Comparison of ENCODE assay signal across 25 mouse cellular contexts in the genomic region with DNA sequence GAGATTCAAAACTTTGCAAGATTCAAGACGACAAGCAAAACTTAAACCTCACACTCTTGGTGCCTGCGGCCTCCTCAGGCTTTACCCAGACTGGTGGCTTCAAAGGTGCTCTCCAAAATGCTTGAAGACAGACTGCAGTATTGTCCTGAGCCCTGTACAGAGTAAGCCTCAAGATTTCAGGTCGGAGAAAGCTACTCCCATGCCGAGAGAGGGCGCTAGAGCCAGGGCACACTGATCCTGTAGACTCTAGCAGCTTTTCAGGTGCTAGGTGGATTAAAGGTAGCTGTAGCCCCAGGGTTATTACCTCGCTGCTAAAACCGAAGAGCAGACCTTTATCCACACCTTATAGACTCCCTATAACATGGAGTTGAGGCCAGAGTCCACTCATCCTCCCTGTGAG. TPM values are rescaled to one million over a fixed set of nuclear protein-coding genes. Genes with fewer than 3 reads are reported as not detected.
A peak's percentile ranks its signal among the peaks of the same experiment; 100 is the strongest.
DNase-seq lines count a peak whose midpoint lies in the region; ATAC-seq and TF ChIP-seq lines count a peak whose summit lies in the region.
"Had no signal": no experiment of that assay in that cellular context is flagged by ENCODE, and none has a peak within 500 bp of the region (broad histone marks: within the 10 kb centered on the region; RNA-seq: fewer than 3 reads in every experiment).

No protein-coding gene starts in this region.

- no peak overlapping the region for H3K4me2 ChIP-seq in hindbrain, embryonic 11.5 days (replicated peaks; ENCODE audit: low read depth, low read length)
- H3K4me2 ChIP-seq in hindbrain, embryonic 13.5 days, result no peak overlapping the region
- H3K4me2 ChIP-seq in midbrain, embryonic 11.5 days, result no peak overlapping the region
- H3K4me2 ChIP-seq in midbrain, embryonic 14.5 days (ENCODE audit: low read length), result no peak overlapping the region
- H3K4me2 ChIP-seq: embryonic facial prominence, embryonic 12.5 days; heart, embryonic 15.5 days; intestine, embryonic 15.5 days; kidney, embryonic 15.5 days; limb, embryonic 13.5 days; neural tube, embryonic 12.5 days had no signal

- H3K4me1 ChIP-seq in hindbrain, embryonic 11.5 days (replicated peaks; ENCODE audit: control insufficient read depth, insufficient read depth, low read length), result no peaks in the 10 kb centered on the region
- H3K4me1 ChIP-seq in hindbrain, embryonic 13.5 days (replicated peaks), result no peaks in the 10 kb centered on the region
- H3K4me1 ChIP-seq in midbrain, embryonic 11.5 days (ENCODE audit: control insufficient read depth, insufficient read depth, low read length), result no peaks in the 10 kb centered on the region
- no peaks in the 10 kb centered on the region for H3K4me1 ChIP-seq in midbrain, embryonic 14.5 days (ENCODE audit: control insufficient read depth, insufficient read depth, low read length)
- no peaks in the 10 kb centered on the region for H3K4me1 ChIP-seq in MEL (ENCODE audit: control insufficient read depth in 1 of 2, insufficient read depth in 2 of 2, low read length in 2 of 2)
- H3K4me1 ChIP-seq: embryonic facial prominence, embryonic 12.5 days; heart, embryonic 15.5 days; intestine, embryonic 15.5 days; kidney, embryonic 15.5 days; limb, embryonic 13.5 days; neural tube, embryonic 12.5 days had no signal

- ATAC-seq in hindbrain, embryonic 11.5 days (ENCODE audit: low FRiP score), result 0 out of 2 replicates have a peak, but pooled peaks have one; percentile 25
- ATAC-seq in hindbrain, embryonic 13.5 days (ENCODE audit: low FRiP score), result no peak
- 0 out of 2 replicates have a peak, but pooled peaks have one; percentile 33 for ATAC-seq in midbrain, embryonic 11.5 days (ENCODE audit: low FRiP score)
- no peak for ATAC-seq in midbrain, embryonic 14.5 days (ENCODE audit: low FRiP score, low TSS enrichment)
- ATAC-seq in megakaryocyte-erythroid progenitor cell, adult 5-6 weeks (replicated peaks; ENCODE audit: low FRiP score, low TSS enrichment, poor library complexity, severe bottlenecking), result peak; percentile 67
- ATAC-seq: intestine, embryonic 15.5 days had no signal

- TF ChIP-seq CTCF in MEL (IDR thresholded peaks at IDR 0.05 in 2 of 3, conservative IDR thresholded peaks at IDR 0.05 in 1 of 3; ENCODE audit: control insufficient read depth in 1 of 3, insufficient read depth in 1 of 3, low read depth in 2 of 3, low read length in 3 of 3, poor library complexity in 1 of 3, severe bottlenecking in 1 of 3), result peak; percentile 13 to 35 (median 23); a peak in 2 of 6 replicates

- TF ChIP-seq RAD21 in MEL (IDR thresholded peaks at IDR 0.05; ENCODE audit: low read depth, low read length), result no peak

- peaks cover 47% of the 10 kb centered on the region for H3K27me3 ChIP-seq in hindbrain, embryonic 11.5 days (ENCODE audit: control insufficient read depth, insufficient read depth, low read length)
- H3K27me3 ChIP-seq in hindbrain, embryonic 13.5 days, result peaks cover 67% of the 10 kb centered on the region
- H3K27me3 ChIP-seq in midbrain, embryonic 11.5 days (ENCODE audit: control insufficient read depth, insufficient read depth, low read length), result peaks cover 44% of the 10 kb centered on the region
- peaks cover 48% of the 10 kb centered on the region for H3K27me3 ChIP-seq in midbrain, embryonic 14.5 days (ENCODE audit: control insufficient read depth, insufficient read depth, low read length)
- H3K27me3 ChIP-seq in MEL (ENCODE audit: control insufficient read depth in 1 of 2, insufficient read depth in 2 of 2, low read length in 2 of 2), result 0 out of 4 replicates have a peak, but pooled peaks cover 0 to 1% of the 10 kb centered on the region in 2 experiments

- no peak overlapping the region for H3K27ac ChIP-seq in hindbrain, embryonic 11.5 days (ENCODE audit: low read depth, low read length)
- no peak overlapping the region for H3K27ac ChIP-seq in hindbrain, embryonic 13.5 days
- no peak overlapping the region for H3K27ac ChIP-seq in midbrain, embryonic 11.5 days (ENCODE audit: low read depth, low read length)
- H3K27ac ChIP-seq in midbrain, embryonic 14.5 days (replicated peaks; ENCODE audit: low read depth, low read length), result no peak overlapping the region
- no peak overlapping the region for H3K27ac ChIP-seq in MEL (ENCODE audit: control insufficient read depth, low read depth, low read length)
- H3K27ac ChIP-seq: embryonic facial prominence, embryonic 12.5 days; gastrocnemius, adult 2 months; heart, embryonic 15.5 days; intestine, embryonic 15.5 days; kidney, embryonic 15.5 days; limb, embryonic 13.5 days; neural tube, embryonic 12.5 days had no signal

- no peaks in the 10 kb centered on the region for H3K79me2 ChIP-seq in MEL (ENCODE audit: control insufficient read depth, insufficient read depth, low read length, poor library complexity)

- TF ChIP-seq POLR2A in MEL (IDR thresholded peaks at IDR 0.05; ENCODE audit: control insufficient read depth in 1 of 2, insufficient read depth in 1 of 2, low read depth in 1 of 2, low read length in 2 of 2, poor library complexity in 1 of 2), result no peak

- H3K9me3 ChIP-seq in hindbrain, embryonic 11.5 days (ENCODE audit: control insufficient read depth, low read length), result no peaks in the 10 kb centered on the region
- H3K9me3 ChIP-seq in hindbrain, embryonic 13.5 days, result no peaks in the 10 kb centered on the region
- no peaks in the 10 kb centered on the region for H3K9me3 ChIP-seq in midbrain, embryonic 11.5 days (ENCODE audit: control insufficient read depth, low read length)
- H3K9me3 ChIP-seq in midbrain, embryonic 14.5 days (ENCODE audit: control insufficient read depth, low read length), result no peaks in the 10 kb centered on the region
- H3K9me3 ChIP-seq in MEL (replicated peaks; ENCODE audit: insufficient read depth, low read length), result no peaks in the 10 kb centered on the region
- H3K9me3 ChIP-seq: embryonic facial prominence, embryonic 12.5 days; G1E; heart, embryonic 15.5 days; intestine, embryonic 15.5 days; kidney, embryonic 15.5 days; limb, embryonic 13.5 days; neural tube, embryonic 12.5 days had no signal

- H3K4me3 ChIP-seq in hindbrain, embryonic 11.5 days (ENCODE audit: low read depth, low read length), result no peak overlapping the region
- H3K4me3 ChIP-seq in hindbrain, embryonic 13.5 days, result no peak overlapping the region
- H3K4me3 ChIP-seq in midbrain, embryonic 11.5 days (ENCODE audit: low read depth, low read length), result no peak overlapping the region
- H3K4me3 ChIP-seq in midbrain, embryonic 14.5 days (replicated peaks; ENCODE audit: low read depth, low read length), result no peak overlapping the region
- H3K4me3 ChIP-seq in MEL (ENCODE audit: control insufficient read depth in 1 of 2, insufficient read depth in 1 of 2, low read depth in 2 of 2, low read length in 2 of 2), result no peak overlapping the region
- H3K4me3 ChIP-seq: embryonic facial prominence, embryonic 12.5 days; gastrocnemius, adult 2 months; heart, embryonic 15.5 days; intestine, embryonic 15.5 days; kidney, embryonic 15.5 days; limb, embryonic 13.5 days; neural tube, embryonic 12.5 days had no signal

- H3K9ac ChIP-seq in hindbrain, embryonic 11.5 days (ENCODE audit: low read depth, low read length), result no peak overlapping the region
- H3K9ac ChIP-seq in hindbrain, embryonic 13.5 days, result no peak overlapping the region
- H3K9ac ChIP-seq in midbrain, embryonic 11.5 days (ENCODE audit: low read length), result no peak overlapping the region
- no peak overlapping the region for H3K9ac ChIP-seq in midbrain, embryonic 14.5 days (replicated peaks; ENCODE audit: low read length)
- no peak overlapping the region for H3K9ac ChIP-seq in MEL (ENCODE audit: control insufficient read depth, low read depth, low read length, poor library complexity, severe bottlenecking)
- H3K9ac ChIP-seq: embryonic facial prominence, embryonic 12.5 days; heart, embryonic 15.5 days; intestine, embryonic 15.5 days; kidney, embryonic 15.5 days; limb, embryonic 13.5 days; neural tube, embryonic 12.5 days had no signal

- TF ChIP-seq EP300 in MEL (IDR thresholded peaks at IDR 0.05; ENCODE audit: low read depth in 1 of 2, low read length in 2 of 2), result no peak

- DNase-seq in hindbrain, embryonic 11.5 days (ENCODE audit: low spot score), result no peak
- DNase-seq in midbrain, embryonic 11.5 days (ENCODE audit: low spot score, missing footprints), result no peak
- DNase-seq in midbrain, embryonic 14.5 days, result no peak
- no peak for DNase-seq in MEL (ENCODE audit: low read depth, low spot score)
- DNase-seq in adrenal gland, adult 18-20 months (ENCODE audit: low spot score in 2 of 2), result no peak
- DNase-seq: adrenal gland, postnatal 10 days; cerebellum, adult 11-12 months; cerebellum, postnatal 25 days; gastrocnemius, adult 2 months; heart, adult 11 months; lung, adult 18-20 months; lung, postnatal 4 days; thymus, postnatal 25 days had no signal

- WGBS in hindbrain, embryonic 11.5 days, result 7% methylated on average over 7 of the region's 7 CpGs
- WGBS in hindbrain, embryonic 13.5 days, result 9% methylated on average over 7 of the region's 7 CpGs
- WGBS in midbrain, embryonic 11.5 days, result 6% methylated on average over 7 of the region's 7 CpGs
- WGBS in midbrain, embryonic 14.5 days, result 11% methylated on average over 7 of the region's 7 CpGs

- H3K36me3 ChIP-seq in hindbrain, embryonic 11.5 days (ENCODE audit: control insufficient read depth, insufficient read depth, low read length), result no peaks in the 10 kb centered on the region
- no peaks in the 10 kb centered on the region for H3K36me3 ChIP-seq in hindbrain, embryonic 13.5 days
- H3K36me3 ChIP-seq in midbrain, embryonic 11.5 days (ENCODE audit: control insufficient read depth, insufficient read depth, low read length), result no peaks in the 10 kb centered on the region
- no peaks in the 10 kb centered on the region for H3K36me3 ChIP-seq in midbrain, embryonic 14.5 days (ENCODE audit: control insufficient read depth, insufficient read depth, low read length)
- no peaks in the 10 kb centered on the region for H3K36me3 ChIP-seq in MEL (ENCODE audit: control insufficient read depth in 1 of 2, insufficient read depth in 2 of 2, low read length in 2 of 2)
- H3K36me3 ChIP-seq: embryonic facial prominence, embryonic 12.5 days; G1E; heart, embryonic 15.5 days; intestine, embryonic 15.5 days; kidney, embryonic 15.5 days; limb, embryonic 13.5 days; neural tube, embryonic 12.5 days had no signal

RNA-seq across cellular contexts. Expression of a gene that starts 20.1 kb away (rescaled TPM):
- 0.84 and 1.0 TPM in 2 replicates for polyA plus RNA-seq in hindbrain, embryonic 11.5 days (2014; fragmentation: Nextera tagmentation; extraction: Ambion mirVana)
- polyA plus RNA-seq in hindbrain, embryonic 13.5 days (2015; fragmentation: Nextera tagmentation; extraction: Ambion mirVana), result 0.14 TPM in 1 of 2 replicates, not detected in the other
- 0.27 TPM in 1 of 2 replicates, not detected in the other for polyA plus RNA-seq in midbrain, embryonic 11.5 days (2014; fragmentation: Nextera tagmentation; extraction: Ambion mirVana)
- polyA plus RNA-seq in midbrain, embryonic 14.5 days (2014; fragmentation: Nextera tagmentation; extraction: Ambion mirVana), result not detected in 2 replicates
- not detected in 2 replicates for total RNA-seq in MEL (2012; rRNA removed)
- polyA plus RNA-seq in MEL (2012; ENCODE audit: insufficient read depth in 1 of 2, insufficient read length in 2 of 2, low read depth in 1 of 2, low replicate concordance in 2 of 2, missing spikeins in 1 of 2), result not detected
- total RNA-seq in megakaryocyte-erythroid progenitor cell, adult 5-6 weeks (2014; fragmentation: Nextera tagmentation), result not detected in 2 replicates
- total RNA-seq in megakaryocyte-erythroid progenitor cell, adult 5-6 weeks (2017), result not detected in 2 replicates
- total RNA-seq in adrenal gland, adult 18-20 months (2021), result under 1 TPM in 1 of 2 experiments, not detected in 1; 0.17 TPM
- total RNA-seq: G1E; gastrocnemius, adult 2 months; hematopoietic stem cell, adult 5-6 weeks; layer of hippocampus, adult 18-20 months; left cerebral cortex, adult 8-10 months had no signal
- polyA plus RNA-seq: G1E; heart, embryonic 15.5 days; kidney, embryonic 15.5 days had no signal

RNA-seq across cellular contexts. Expression of a gene that starts 36.3 kb away (rescaled TPM):
- 94.7 and 99.6 TPM in 2 replicates for polyA plus RNA-seq in hindbrain, embryonic 11.5 days (2014; fragmentation: Nextera tagmentation; extraction: Ambion mirVana)
- 68.8 and 71.8 TPM in 2 replicates for polyA plus RNA-seq in hindbrain, embryonic 13.5 days (2015; fragmentation: Nextera tagmentation; extraction: Ambion mirVana)
- 98.2 and 108 TPM in 2 replicates for polyA plus RNA-seq in midbrain, embryonic 11.5 days (2014; fragmentation: Nextera tagmentation; extraction: Ambion mirVana)
- 68.4 and 76.1 TPM in 2 replicates for polyA plus RNA-seq in midbrain, embryonic 14.5 days (2014; fragmentation: Nextera tagmentation; extraction: Ambion mirVana)
- total RNA-seq in MEL (2012; rRNA removed), result 66.7 TPM in 2 replicates
- polyA plus RNA-seq in MEL (2012; ENCODE audit: insufficient read depth in 1 of 2, insufficient read length in 2 of 2, low read depth in 1 of 2, low replicate concordance in 2 of 2, missing spikeins in 1 of 2), result 10 to 100 TPM in 1 of 2 experiments, not detected in 1; 66.5 TPM
- 19.2 and 22.5 TPM in 2 replicates for total RNA-seq in megakaryocyte-erythroid progenitor cell, adult 5-6 weeks (2014; fragmentation: Nextera tagmentation)
- 20.0 and 22.3 TPM in 2 replicates for total RNA-seq in megakaryocyte-erythroid progenitor cell, adult 5-6 weeks (2017)
- 10 to 100 TPM; 50.6 to 53.8 TPM for total RNA-seq in adrenal gland, adult 18-20 months (2021)

Comparison
In these comparisons a context has a peak if more than half of its experiments do, and no peak if none do; other contexts are left out.
1. ATAC-seq: peak in hindbrain, embryonic 11.5 days (single experiment), midbrain, embryonic 11.5 days (single experiment) and megakaryocyte-erythroid progenitor cell, adult 5-6 weeks (single experiment); none in hindbrain, embryonic 13.5 days (single experiment) and midbrain, embryonic 14.5 days (single experiment).